Mouse (Mus musculus): Measurements from ENCODE around the gene Tlk2.

DNA sequence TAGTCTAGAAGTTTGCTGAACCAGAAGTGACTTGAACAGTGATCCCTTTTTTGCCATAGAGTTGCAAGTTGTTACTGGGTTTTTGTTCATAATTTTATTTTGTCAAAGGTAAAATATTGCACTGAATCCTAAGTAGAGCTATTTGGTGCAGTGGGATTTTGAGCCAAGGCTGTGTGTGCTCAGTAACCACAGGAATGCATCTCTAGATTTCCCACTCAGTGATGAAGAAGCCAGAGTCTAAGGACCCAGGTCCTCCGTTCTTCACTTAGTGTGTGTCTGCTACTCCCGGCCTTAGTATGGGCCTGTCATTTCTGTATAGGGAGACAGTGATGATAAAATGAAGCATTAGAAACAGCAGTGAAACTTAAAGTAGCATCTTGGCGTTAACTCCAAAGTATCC is 86.4 kb downstream of the Tlk2 start:
- TF ChIP-seq POLR2A (IDR thresholded peaks at IDR 0.05; ENCODE audit: low read depth, low read length) (no peak), CTCF (IDR thresholded peaks at IDR 0.05; ENCODE audit: extremely low read depth, insufficient read length, insufficient replicate concordance, low read depth, low read length) (no peak)
